Mouse (Mus musculus) kidney, adult 2 months (tissue): ENCODE measurements around the gene Nacc1. TPM values are rescaled to one million over a fixed set of nuclear protein-coding genes. Genes with fewer than 3 reads are reported as not detected.
A peak's percentile ranks its signal among the peaks of the same experiment; 100 is the strongest.

Experiments used
- DNase-seq: peaks from one replicate; pipeline ENCODE4 v3.0.0; 2021
- H3K27ac ChIP-seq: fragments of 200-500 bp; 2 replicates; pipeline ENCODE4 v1.5.1; 2012; ENCODE audit warnings: low read depth, low read length, control low read depth, inconsistent platforms; ENCODE audit not compliant: insufficient read depth
- H3K27me3 ChIP-seq: fragments of 200-500 bp; replicated peaks from 2 replicates; pipeline ENCODE4 v1.6.1; 2012; ENCODE audit warnings: mild to moderate bottlenecking, moderate library complexity, low read length, inconsistent platforms; ENCODE audit not compliant: control insufficient read depth, insufficient read depth
- H3K36me3 ChIP-seq: fragments of 200-500 bp; 2 replicates; pipeline ENCODE4 v1.6.1; 2012; ENCODE audit warnings: mild to moderate bottlenecking, moderate library complexity, low read length, inconsistent platforms; ENCODE audit not compliant: control insufficient read depth, insufficient read depth
- H3K4me1 ChIP-seq: fragments of 200-500 bp; 2 replicates; pipeline ENCODE4 v1.6.1; 2011; ENCODE audit warnings: low read length; ENCODE audit not compliant: control insufficient read depth, insufficient read depth
- H3K4me3 ChIP-seq: fragments of 200-500 bp; 2 replicates; pipeline ENCODE4 v1.5.1; 2011; ENCODE audit warnings: mild to moderate bottlenecking, low read depth, low read length, control low read depth; ENCODE audit not compliant: insufficient read depth
- CTCF ChIP-seq: fragments of 200-500 bp; conservative IDR thresholded peaks from 2 replicates; pipeline ENCODE4 v1.5.1; 2011; ENCODE audit warnings: low read depth, mild to moderate bottlenecking, control low read depth, low read length, moderate library complexity, mixed read lengths; ENCODE audit not compliant: insufficient read depth, insufficient read length
- POLR2A ChIP-seq: fragments of 200-500 bp; IDR thresholded peaks from one replicate; pipeline ENCODE4 v1.6.1; 2011; ENCODE audit warnings: low read depth, low read length, control low read depth
- WGBS: fragments of 180-500 bp; shearing (Covaris S2); methylation state at CpG from one replicate; pipeline ENCODE4 v1.1.7; 2018; 5-methylcytosine and 5-hydroxymethylcytosine counted together
- polyA plus RNA-seq: library from polyadenylated mRNA; depleted of rRNA; stranded (reverse); fragments of >200 nt; gene quantifications from 2 replicates; pipeline ENCODE4 v1.2.3, GENCODE M21; 2012

The Nacc1 gene
- polyA plus RNA-seq, 1 experiment = 85.8 TPM

GRCm38 (mm10) chr8:84722850-84723570 is 35.3 kb upstream of the Nacc1 start, which contains the start of gene G430095P16Rik:
Gene G430095P16Rik, plus strand, starts transcription at chr8:84723007.
- Histone ChIP-seq H3K36me3 (no peaks in the 10 kb centered on the region), H3K4me1 (peaks cover 23% of the 10 kb centered on the region), H3K4me3 (no peak within 1 kb of the TSS), H3K27ac (peak within 1 kb of the TSS; percentile 84), H3K27me3 (no peaks in the 10 kb centered on the region)
- peak; percentile 84 for DNase-seq
- 20% methylated on average over 10 of the region's 10 CpGs for WGBS
- TF ChIP-seq CTCF (0 out of 2 replicates have a peak, but pooled peaks have one; percentile 12), POLR2A (no peak)

GRCm38 (mm10) chr8:84722530-84722849 is 34.8 kb upstream of the Nacc1 start:
- no peak for DNase-seq
- no peak for TF ChIP-seq POLR2A
- TF ChIP-seq CTCF = no peak
- Histone ChIP-seq H3K27ac (peak overlapping the region; percentile 84), H3K4me3 (no peak overlapping the region), H3K36me3 (no peaks in the 10 kb centered on the region), H3K27me3 (no peaks in the 10 kb centered on the region), H3K4me1 (peaks cover 23% of the 10 kb centered on the region)
- WGBS = 67% methylated on average over 6 of the region's 6 CpGs

- Histone ChIP-seq H3K27ac (no peak overlapping the region), H3K4me1 (peaks cover 17% of the 10 kb centered on the region), H3K27me3 (no peaks in the 10 kb centered on the region), H3K4me3 (no peak overlapping the region), H3K36me3 (no peaks in the 10 kb centered on the region)
- WGBS = 86% methylated on average over 5 of the region's 5 CpGs
- no peak for DNase-seq
- TF ChIP-seq POLR2A = no peak
- TF ChIP-seq CTCF = no peak
Measured at GRCm38 (mm10) chr8:84718959-84719690, 31.5 kb upstream of the Nacc1 start.

- no peak for TF ChIP-seq CTCF
- TF ChIP-seq POLR2A = no peak
- H3K36me3 ChIP-seq = no peaks in the 10 kb centered on the region
Measured at GRCm38 (mm10) chr8:84718476-84718875, 30.8 kb upstream of the Nacc1 start.

GRCm38 (mm10) chr8:84716790-84717189 is 29.1 kb upstream of the Nacc1 start:
- Histone ChIP-seq H3K27me3 (no peaks in the 10 kb centered on the region), H3K4me3 (no peak overlapping the region), H3K36me3 (no peaks in the 10 kb centered on the region), H3K27ac (no peak overlapping the region), H3K4me1 (no peaks in the 10 kb centered on the region)
- DNase-seq = no peak
- TF ChIP-seq POLR2A (no peak), CTCF (no peak)
- WGBS = 93% methylated on average over 11 of the region's 11 CpGs

More at GRCm38 (mm10) chr8:84718476-84718875, 30.8 kb upstream of the Nacc1 start:
- peaks cover 13% of the 10 kb centered on the region for H3K4me1 ChIP-seq
- 80% methylated on average over 5 of the region's 5 CpGs for WGBS
- no peak overlapping the region for H3K4me3 ChIP-seq
- H3K27me3 ChIP-seq = no peaks in the 10 kb centered on the region
- H3K27ac ChIP-seq = no peak overlapping the region
- no peak for DNase-seq

- no peak overlapping the region for H3K27ac ChIP-seq
- TF ChIP-seq CTCF = no peak
- no peak for TF ChIP-seq POLR2A
- H3K27me3 ChIP-seq = no peaks in the 10 kb centered on the region
- H3K4me1 ChIP-seq = no peaks in the 10 kb centered on the region
- H3K4me3 ChIP-seq = no peak overlapping the region
- 47% methylated on average over 27 of the region's 27 CpGs for WGBS
- no peak for DNase-seq
- H3K36me3 ChIP-seq = no peaks in the 10 kb centered on the region
Measured at GRCm38 (mm10) chr8:84715893-84716468, 28.3 kb upstream of the Nacc1 start.

GRCm38 (mm10) chr8:84714161-84714560 is 26.5 kb upstream of the Nacc1 start:
- Histone ChIP-seq H3K27ac (no peak overlapping the region), H3K4me1 (no peaks in the 10 kb centered on the region), H3K36me3 (no peaks in the 10 kb centered on the region), H3K4me3 (no peak overlapping the region), H3K27me3 (no peaks in the 10 kb centered on the region)
- no peak for TF ChIP-seq POLR2A
- TF ChIP-seq CTCF = no peak
- WGBS = 82% methylated on average over 4 of the region's 4 CpGs
- no peak for DNase-seq
